Mouse (Mus musculus) cerebellum, adult 9-11 months (tissue): ENCODE measurements around the gene Wfdc8.
"Not testable (repeated sequence)": the region's sequence is repeated elsewhere in the genome, so short reads cannot be mapped to it uniquely, and the experiment has no call there.

Experiments used
- DNase-seq: peaks from one replicate; pipeline ENCODE4 v3.0.0; 2022

Wfdc8 gene

GRCm38 (mm10) chr2:164613471-164613870, at the start of gene Wfdc8, which contains the start of gene Wfdc6b:
Gene Wfdc8 (minus strand): TSS chr2:164613626.
Gene Wfdc6b (plus strand): TSS chr2:164613522.
- DNase-seq: not testable (repeated sequence)

- DNase-seq: no peak
Measured at GRCm38 (mm10) chr2:164656483-164656882, 43.1 kb upstream of the Wfdc8 start, which contains the start of gene Wfdc9. Gene Wfdc9 (minus strand): TSS chr2:164656583.

GRCm38 (mm10) chr2:164655858-164656257, 42.4 kb upstream of the Wfdc8 start, which contains the start of gene Wfdc10:
Gene Wfdc10 (plus strand): TSS chr2:164656046.
- no peak for DNase-seq

GRCm38 (mm10) chr2:164641881-164642673, 28.7 kb upstream of the Wfdc8 start:
- no peak for DNase-seq

GRCm38 (mm10) chr2:164641129-164641528, 27.7 kb upstream of the Wfdc8 start:
- no peak for DNase-seq

GRCm38 (mm10) chr2:164638696-164639095, 25.3 kb upstream of the Wfdc8 start, which contains the start of gene Wfdc16:
Gene Wfdc16 (minus strand): TSS chr2:164638796.
- no peak for DNase-seq

GRCm38 (mm10) chr2:164635266-164635665, 21.8 kb upstream of the Wfdc8 start:
- DNase-seq: no peak

GRCm38 (mm10) chr2:164621775-164622174, 8.3 kb upstream of the Wfdc8 start:
- DNase-seq: no peak

- DNase-seq: no peak
Measured at GRCm38 (mm10) chr2:164619050-164619449, 5.6 kb upstream of the Wfdc8 start.

- no peak for DNase-seq
Measured at GRCm38 (mm10) chr2:164615386-164615785, 2.0 kb upstream of the Wfdc8 start.

- no peak for DNase-seq
Measured at GRCm38 (mm10) chr2:164608781-164609180, 4.6 kb downstream of the Wfdc8 start.

- no peak for DNase-seq
Measured at GRCm38 (mm10) chr2:164604411-164604810, 9.0 kb downstream of the Wfdc8 start.

GRCm38 (mm10) chr2:164603482-164603881, 9.9 kb downstream of the Wfdc8 start:
- DNase-seq: no peak

GRCm38 (mm10) chr2:164600179-164600578, 13.2 kb downstream of the Wfdc8 start:
- DNase-seq: no peak

- no peak for DNase-seq
Measured at GRCm38 (mm10) chr2:164593494-164593893, 19.9 kb downstream of the Wfdc8 start, which contains the start of gene Eppin. Gene Eppin (minus strand): TSS chr2:164593594.

GRCm38 (mm10) chr2:164592014-164592413, 21.4 kb downstream of the Wfdc8 start:
- no peak for DNase-seq

GRCm38 (mm10) chr2:164585025-164585725, 28.3 kb downstream of the Wfdc8 start, which contains the start of gene Wfdc6a:
Gene Wfdc6a (minus strand): TSS chr2:164585447.
- not testable (repeated sequence) for DNase-seq

- not testable (repeated sequence) for DNase-seq
Measured at GRCm38 (mm10) chr2:164573359-164573758, 40.1 kb downstream of the Wfdc8 start, which contains the start of gene Spint3. Gene Spint3 (minus strand): TSS chr2:164573459.

GRCm38 (mm10) chr2:164567460-164567859, 46.0 kb downstream of the Wfdc8 start:
- DNase-seq: no peak

GRCm38 (mm10) chr2:164566997-164567396, 46.4 kb downstream of the Wfdc8 start:
- DNase-seq: no peak

GRCm38 (mm10) chr2:164564346-164564745, 49.1 kb downstream of the Wfdc8 start:
- DNase-seq: no peak

- DNase-seq: no peak
Measured at GRCm38 (mm10) chr2:164563339-164564038, 49.9 kb downstream of the Wfdc8 start.
